Mouse (Mus musculus): Measurements from ENCODE around the gene Tfdp2.

Tfdp2 gene

GRCm38 (mm10) chr9:96312074-96312473 is 116.0 kb downstream of the Tfdp2 start:
- peak; percentile 67 for DNase-seq

GRCm38 (mm10) chr9:96319333-96319732 is 123.3 kb downstream of the Tfdp2 start:
- DNase-seq, result peak; percentile 82

- peak; percentile 78 for DNase-seq
Measured at GRCm38 (mm10) chr9:96320551-96320980, 124.5 kb downstream of the Tfdp2 start.

GRCm38 (mm10) chr9:96322411-96323152 is 126.5 kb downstream of the Tfdp2 start:
- DNase-seq, result peak; percentile 62

- no peak for DNase-seq
Measured at GRCm38 (mm10) chr9:96324502-96324901, 128.4 kb downstream of the Tfdp2 start.

- peak; percentile 91 for DNase-seq
Measured at GRCm38 (mm10) chr9:96326496-96326923, 130.4 kb downstream of the Tfdp2 start.

GRCm38 (mm10) chr9:96328226-96328625 is 132.2 kb downstream of the Tfdp2 start:
- DNase-seq, result peak; percentile 74

GRCm38 (mm10) chr9:96331146-96331545 is 135.1 kb downstream of the Tfdp2 start:
- DNase-seq, result peak; percentile 83

- peak; percentile 21 for DNase-seq
Measured at GRCm38 (mm10) chr9:96345750-96346149, 149.7 kb downstream of the Tfdp2 start.

GRCm38 (mm10) chr9:96348885-96349284 is 152.8 kb downstream of the Tfdp2 start:
- DNase-seq, result peak; percentile 76

GRCm38 (mm10) chr9:96350010-96350409 is 153.9 kb downstream of the Tfdp2 start:
- peak; percentile 96 for DNase-seq

- peak; percentile 68 for DNase-seq
Measured at GRCm38 (mm10) chr9:96350476-96350875, 154.4 kb downstream of the Tfdp2 start.

- peak; percentile 53 for DNase-seq
Measured at GRCm38 (mm10) chr9:96351771-96352170, 155.7 kb downstream of the Tfdp2 start.

- DNase-seq, result peak; percentile 61
Measured at GRCm38 (mm10) chr9:96353121-96353769, 157.2 kb downstream of the Tfdp2 start.

GRCm38 (mm10) chr9:96353799-96354198 is 157.7 kb downstream of the Tfdp2 start:
- peak; percentile 94 for DNase-seq

GRCm38 (mm10) chr9:96360056-96360455 is 164.0 kb downstream of the Tfdp2 start:
- DNase-seq, result peak; percentile 76

GRCm38 (mm10) chr9:96363581-96364140 is 167.6 kb downstream of the Tfdp2 start:
- peak; percentile 98 for DNase-seq

GRCm38 (mm10) chr9:96364141-96364838 is 168.2 kb downstream of the Tfdp2 start, which contains the start of gene Atp1b3:
TSS of gene Atp1b3 (minus strand) at chr9:96364442.
- DNase-seq, result peak; percentile 100

- DNase-seq, result peak; percentile 81
Measured at GRCm38 (mm10) chr9:96365271-96365872, 169.3 kb downstream of the Tfdp2 start.

- DNase-seq, result peak; percentile 84
Measured at GRCm38 (mm10) chr9:96369654-96370384, 173.7 kb downstream of the Tfdp2 start.

- DNase-seq, result no peak
Measured at GRCm38 (mm10) chr9:96371075-96371474, 175.0 kb downstream of the Tfdp2 start.
